Mouse (Mus musculus) liver, embryonic 12.5 days (tissue): ENCODE data around the gene Anks1b. TPM values are rescaled to one million over a fixed set of nuclear protein-coding genes. Genes with fewer than 3 reads are reported as not detected.
A peak's percentile ranks its signal among the peaks of the same experiment; 100 is the strongest.

ENCODE experiments used
- ATAC-seq: fragments of 200-750 bp; cut with Nextera tagmentation; 2 replicates; pipeline ENCODE4 v1.8.0; 2017; ENCODE audit warnings: moderate number of reproducible peaks, mild to moderate bottlenecking, moderate library complexity
- H3K27ac ChIP-seq: fragments of 300-500 bp; sonication (generic); 2 replicates; pipeline ENCODE4 v1.5.1; 2016; ENCODE audit warnings: mild to moderate bottlenecking
- H3K27me3 ChIP-seq: fragments of 300-500 bp; sonication (generic); replicated peaks from 2 replicates; pipeline ENCODE4 v1.6.1; 2016; ENCODE audit warnings: mild to moderate bottlenecking, moderate library complexity
- H3K36me3 ChIP-seq: fragments of 300-500 bp; sonication (generic); 2 replicates; pipeline ENCODE4 v1.6.1; 2016; ENCODE audit warnings: mild to moderate bottlenecking, moderate library complexity
- H3K4me1 ChIP-seq: fragments of 300-500 bp; sonication (generic); 2 replicates; pipeline ENCODE4 v1.6.1; 2016
- H3K4me2 ChIP-seq: fragments of 300-500 bp; sonication (generic); 2 replicates; pipeline ENCODE4 v1.6.1; 2016; ENCODE audit warnings: mild to moderate bottlenecking, moderate library complexity
- H3K4me3 ChIP-seq: fragments of 300-500 bp; sonication (generic); 2 replicates; pipeline ENCODE4 v1.5.1; 2016; ENCODE audit warnings: mild to moderate bottlenecking, moderate library complexity
- H3K9ac ChIP-seq: fragments of 300-500 bp; sonication (generic); 2 replicates; pipeline ENCODE4 v1.6.1; 2016; ENCODE audit warnings: mild to moderate bottlenecking, moderate library complexity
- H3K9me3 ChIP-seq: fragments of 300-500 bp; sonication (generic); replicated peaks from 2 replicates; pipeline ENCODE4 v1.6.1; 2016; ENCODE audit warnings: mild to moderate bottlenecking, moderate library complexity
- WGBS: fragments of 180-500 bp; shearing (Covaris S2); methylation state at CpG from one replicate; pipeline ENCODE4 v1.1.7; 2016; ENCODE audit not compliant: insufficient replicate concordance; 5-methylcytosine and 5-hydroxymethylcytosine counted together
- polyA plus RNA-seq: library from polyadenylated mRNA; unstranded; fragments of >200 nt; fragmentation: Nextera tagmentation; extraction: Ambion mirVana; gene quantifications from 2 replicates; pipeline ENCODE4 v1.2.1, GENCODE M21; 2016

Gene Anks1b
- polyA plus RNA-seq = 0.02 TPM in 1 of 2 replicates, not detected in the other

DNA sequence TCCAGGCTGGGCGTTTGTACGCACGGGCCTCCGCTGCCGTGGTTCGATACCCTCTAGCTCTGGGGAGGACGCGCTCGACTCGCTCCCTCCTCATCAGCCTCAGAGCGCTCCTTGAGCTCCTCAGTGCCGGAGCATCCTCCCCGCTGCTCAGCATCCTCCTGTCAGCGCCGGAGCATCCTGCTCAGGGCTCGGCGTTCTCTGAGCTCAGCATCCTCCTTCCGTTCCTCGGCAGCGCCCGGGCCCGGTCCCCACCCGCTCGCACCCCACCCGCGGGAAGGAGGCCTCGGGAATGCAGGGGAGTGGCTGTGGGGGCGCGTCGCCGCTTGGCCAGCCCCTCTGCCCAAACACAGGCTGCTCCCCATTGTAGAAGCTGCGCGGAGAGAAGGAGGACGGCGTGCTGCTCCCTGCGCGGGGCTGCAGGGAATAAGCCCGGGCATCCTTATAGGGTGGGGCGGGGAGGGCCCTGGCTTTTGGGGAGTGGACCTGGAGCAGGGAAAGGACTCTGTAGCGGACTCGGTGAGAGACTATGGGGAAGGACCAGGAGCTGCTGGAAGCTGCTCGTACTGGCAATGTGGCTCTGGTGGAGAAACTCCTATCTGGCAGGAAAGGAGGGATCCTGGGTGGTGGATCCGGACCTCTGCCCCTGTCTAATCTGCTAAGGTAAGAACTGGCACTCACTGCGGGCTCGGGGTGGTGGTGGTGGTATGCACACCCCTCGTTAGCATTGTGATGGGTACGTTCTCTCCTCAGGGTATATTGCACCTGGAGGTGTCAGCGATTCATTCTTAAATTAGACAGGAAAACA, at the start of gene Anks1b:
Gene Anks1b (plus strand): TSS at position 364 of the 805 bp plus-strand sequence.
- WGBS = 2% methylated on average over 48 of the region's 48 CpGs
- Histone ChIP-seq H3K4me2 (peak within 1 kb of the TSS; percentile 66), H3K27ac (no peak within 1 kb of the TSS), H3K9me3 (no peaks in the 10 kb centered on the region), H3K9ac (no peak within 1 kb of the TSS), H3K36me3 (no peaks in the 10 kb centered on the region), H3K27me3 (peaks cover 44% of the 10 kb centered on the region), H3K4me1 (peaks cover 5% of the 10 kb centered on the region; the same call in 1 of the 2 replicates), H3K4me3 (peak within 1 kb of the TSS; percentile 44)
- peak; percentile 10; the same call in 1 of the 2 replicates for ATAC-seq

DNA sequence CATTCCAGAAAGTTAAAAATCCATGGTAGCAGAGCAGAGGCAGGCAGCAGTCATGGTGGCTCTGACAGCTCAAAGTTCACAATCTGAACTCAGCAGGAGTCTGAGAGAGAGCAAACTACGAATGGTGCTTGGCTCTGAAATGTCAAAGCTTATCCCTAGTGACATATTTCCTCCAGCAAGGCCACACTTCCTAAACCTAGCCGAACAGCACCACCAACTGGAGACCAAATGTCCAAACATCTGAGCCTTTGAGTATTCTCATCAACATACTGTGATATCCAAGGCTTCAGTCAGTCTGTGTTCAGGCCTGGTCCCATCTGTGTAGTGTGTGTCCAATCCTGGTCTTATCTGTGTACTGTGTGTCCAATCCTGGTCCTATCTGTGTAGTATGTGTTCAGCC, 49.4 kb upstream of the Anks1b start:
- Histone ChIP-seq H3K27me3 (no peaks in the 10 kb centered on the region), H3K27ac (no peak overlapping the region), H3K9me3 (no peaks in the 10 kb centered on the region), H3K4me3 (no peak overlapping the region), H3K36me3 (peaks cover 4% of the 10 kb centered on the region; the same call in 1 of the 2 replicates), H3K4me1 (no peaks in the 10 kb centered on the region), H3K9ac (no peak overlapping the region), H3K4me2 (no peak overlapping the region)
- WGBS = 15% methylated on average over 2 of the region's 2 CpGs
- ATAC-seq = peak; percentile 51

DNA sequence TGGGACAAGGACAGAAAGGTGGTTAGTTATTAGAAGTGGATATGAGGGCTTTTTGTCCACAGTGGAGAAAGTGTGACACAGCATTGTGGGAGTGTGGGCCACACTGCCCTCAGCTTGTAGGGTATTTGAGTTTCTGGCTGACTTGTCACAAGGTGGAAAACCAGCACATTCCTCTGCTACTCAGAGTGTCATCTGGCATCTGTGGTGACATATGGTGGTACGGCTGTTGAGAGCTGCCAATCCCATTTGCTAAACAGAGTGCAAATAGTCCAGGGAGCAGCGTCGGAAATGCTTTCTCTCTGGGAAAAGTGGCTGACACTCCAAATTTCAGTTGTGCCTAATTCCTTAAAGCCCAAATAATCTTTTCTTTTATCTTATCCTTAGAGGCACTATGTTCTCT, 46.4 kb upstream of the Anks1b start:
- no peak overlapping the region for H3K4me2 ChIP-seq
- no peak overlapping the region for H3K27ac ChIP-seq
- 66% methylated on average over 3 of the region's 3 CpGs for WGBS
- ATAC-seq = no peak
- no peaks in the 10 kb centered on the region for H3K27me3 ChIP-seq
- no peak overlapping the region for H3K4me3 ChIP-seq
- no peak overlapping the region for H3K9ac ChIP-seq
- H3K4me1 ChIP-seq = no peaks in the 10 kb centered on the region
- no peaks in the 10 kb centered on the region for H3K9me3 ChIP-seq
- peaks cover 2% of the 10 kb centered on the region; the same call in 1 of the 2 replicates for H3K36me3 ChIP-seq

DNA sequence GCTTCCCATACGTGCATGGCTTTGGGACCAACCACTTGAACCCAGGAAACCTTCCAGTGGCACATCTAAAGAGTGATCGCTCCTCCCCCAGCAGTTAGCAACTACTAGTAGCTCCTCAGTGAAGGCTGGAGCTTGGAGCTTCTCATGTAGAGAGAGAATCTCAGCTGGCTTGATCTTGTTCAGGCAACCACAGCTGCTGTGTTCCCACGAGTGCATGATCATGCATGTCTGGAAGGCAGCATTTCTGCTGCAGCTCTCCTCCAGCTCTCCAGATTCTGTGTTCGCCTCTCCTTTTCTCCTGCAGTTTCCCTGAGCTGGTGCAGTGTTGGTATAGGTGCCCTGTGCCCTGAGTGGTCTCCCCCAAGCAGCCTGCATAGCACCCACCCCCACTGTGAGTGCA, 41.0 kb upstream of the Anks1b start:
- 61% methylated on average over 4 of the region's 4 CpGs for WGBS
- no peaks in the 10 kb centered on the region for H3K4me1 ChIP-seq
- ATAC-seq = no peak
- H3K9me3 ChIP-seq = no peaks in the 10 kb centered on the region
- H3K4me2 ChIP-seq = no peak overlapping the region
- H3K9ac ChIP-seq = no peak overlapping the region
- H3K4me3 ChIP-seq = no peak overlapping the region
- H3K27ac ChIP-seq = no peak overlapping the region
- H3K36me3 ChIP-seq = no peaks in the 10 kb centered on the region
- H3K27me3 ChIP-seq = no peaks in the 10 kb centered on the region

- ATAC-seq = no peak
- no peaks in the 10 kb centered on the region for H3K36me3 ChIP-seq
- WGBS = 70% methylated on average over 10 of the region's 10 CpGs
Observed at GRCm38 (mm10) chr10:89833166-89833565, 40.1 kb upstream of the Anks1b start.

GRCm38 (mm10) chr10:89837476-89837875, 35.8 kb upstream of the Anks1b start:
- Histone ChIP-seq H3K9ac (no peak overlapping the region), H3K4me2 (no peak overlapping the region), H3K9me3 (no peaks in the 10 kb centered on the region), H3K36me3 (no peaks in the 10 kb centered on the region), H3K27ac (no peak overlapping the region), H3K4me1 (no peaks in the 10 kb centered on the region), H3K4me3 (no peak overlapping the region), H3K27me3 (no peaks in the 10 kb centered on the region)
- ATAC-seq = no peak
- 26% methylated on average over 3 of the region's 3 CpGs for WGBS

More at GRCm38 (mm10) chr10:89833166-89833565, 40.1 kb upstream of the Anks1b start:
- Histone ChIP-seq H3K27me3 (no peaks in the 10 kb centered on the region), H3K4me3 (no peak overlapping the region), H3K27ac (no peak overlapping the region), H3K9me3 (no peaks in the 10 kb centered on the region), H3K9ac (no peak overlapping the region), H3K4me1 (no peaks in the 10 kb centered on the region), H3K4me2 (no peak overlapping the region)

DNA sequence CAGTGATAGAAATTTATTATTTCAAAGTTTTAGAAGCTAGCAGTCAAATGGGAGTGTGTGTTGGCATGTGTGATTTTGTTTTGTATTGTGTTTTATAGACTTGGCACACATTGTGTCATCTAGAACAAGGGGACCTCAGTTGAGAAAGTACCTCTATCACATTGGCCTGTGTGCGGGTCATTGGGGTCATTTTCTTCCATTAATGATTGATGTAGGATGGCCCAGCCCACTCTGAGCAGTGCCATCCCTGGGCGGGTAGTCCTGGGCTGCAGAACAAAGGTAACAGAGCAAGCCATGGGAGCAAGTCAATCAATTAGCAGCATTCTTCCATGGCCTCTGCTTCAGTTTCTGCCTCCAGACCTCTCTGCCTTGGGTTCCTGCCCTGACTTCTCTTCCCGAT, 34.5 kb upstream of the Anks1b start:
- no peak overlapping the region for H3K9ac ChIP-seq
- no peak overlapping the region for H3K4me3 ChIP-seq
- no peaks in the 10 kb centered on the region for H3K4me1 ChIP-seq
- H3K27ac ChIP-seq = no peak overlapping the region
- H3K9me3 ChIP-seq = no peaks in the 10 kb centered on the region
- WGBS = 54% methylated on average over 3 of the region's 3 CpGs
- H3K36me3 ChIP-seq = no peaks in the 10 kb centered on the region
- H3K27me3 ChIP-seq = no peaks in the 10 kb centered on the region
- H3K4me2 ChIP-seq = no peak overlapping the region
- no peak for ATAC-seq

- Histone ChIP-seq H3K36me3 (no peaks in the 10 kb centered on the region), H3K4me1 (no peaks in the 10 kb centered on the region), H3K27me3 (no peaks in the 10 kb centered on the region), H3K4me3 (no peak overlapping the region), H3K9me3 (no peaks in the 10 kb centered on the region), H3K9ac (no peak overlapping the region), H3K27ac (no peak overlapping the region), H3K4me2 (no peak overlapping the region)
- no peak for ATAC-seq
- 76% methylated on average over 6 of the region's 6 CpGs for WGBS
Observed at GRCm38 (mm10) chr10:89850951-89851350, 22.4 kb upstream of the Anks1b start.

DNA sequence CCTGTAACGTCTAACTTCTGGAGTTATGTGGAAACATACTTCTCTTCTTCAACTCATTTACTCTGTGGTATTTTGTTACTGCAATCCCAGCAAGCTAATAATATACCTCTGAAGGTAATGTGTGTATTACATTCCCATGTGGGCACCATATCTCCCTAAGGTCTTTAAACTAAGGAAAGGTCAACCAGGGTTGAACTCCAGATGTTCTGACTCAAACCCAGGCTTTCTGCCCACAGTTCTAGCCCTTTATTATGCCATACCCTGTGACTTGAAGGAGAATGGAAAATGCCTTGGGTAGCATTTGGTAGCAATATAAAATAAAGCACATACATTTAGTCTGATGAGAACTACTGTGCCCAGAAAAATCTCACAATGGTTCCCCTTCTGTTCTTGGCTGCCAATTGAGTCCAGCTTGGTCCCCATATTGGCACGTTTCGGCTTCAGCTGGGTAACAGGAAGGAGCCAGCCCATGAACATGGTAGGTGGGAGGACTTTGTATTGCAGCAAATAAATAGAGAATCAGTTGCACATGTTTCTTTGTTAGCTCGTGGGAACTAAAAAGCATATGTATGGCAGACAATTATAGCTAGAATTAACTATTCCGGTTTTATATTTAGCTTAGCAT, 17.9 kb upstream of the Anks1b start:
- Histone ChIP-seq H3K27me3 (no peaks in the 10 kb centered on the region), H3K4me3 (no peak overlapping the region), H3K4me2 (no peak overlapping the region), H3K27ac (no peak overlapping the region), H3K9me3 (no peaks in the 10 kb centered on the region), H3K4me1 (no peaks in the 10 kb centered on the region), H3K9ac (no peak overlapping the region), H3K36me3 (no peaks in the 10 kb centered on the region)
- ATAC-seq = no peak
- 70% methylated on average over 5 of the region's 5 CpGs for WGBS

- WGBS = 79% methylated on average over 7 of the region's 7 CpGs
Observed at GRCm38 (mm10) chr10:89856286-89856685, 17.0 kb upstream of the Anks1b start.

DNA sequence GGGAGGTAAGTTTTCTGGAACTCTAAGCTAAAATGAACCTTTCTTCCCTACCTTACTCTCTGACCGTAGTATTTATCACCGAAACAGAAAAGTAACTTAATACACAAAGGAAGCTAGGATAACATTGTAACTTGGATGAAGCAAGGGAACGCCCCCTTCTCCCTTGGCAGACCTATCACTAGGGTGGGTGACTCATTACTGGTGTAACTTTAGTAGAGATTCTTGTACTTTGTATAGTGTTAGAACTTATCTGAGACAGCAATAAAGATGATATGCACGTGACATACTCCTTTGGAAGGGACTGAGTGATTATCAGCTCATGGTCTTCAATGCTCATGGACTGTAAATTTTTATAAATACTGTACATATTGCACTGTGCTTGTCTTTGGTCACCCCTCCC, 5.1 kb upstream of the Anks1b start:
- H3K4me3 ChIP-seq = no peak overlapping the region
- H3K36me3 ChIP-seq = no peaks in the 10 kb centered on the region
- no peak overlapping the region for H3K9ac ChIP-seq
- H3K9me3 ChIP-seq = no peaks in the 10 kb centered on the region
- H3K4me1 ChIP-seq = peaks cover 2% of the 10 kb centered on the region; the same call in 1 of the 2 replicates
- peaks cover 23% of the 10 kb centered on the region for H3K27me3 ChIP-seq
- no peak overlapping the region for H3K27ac ChIP-seq
- 69% methylated on average over 4 of the region's 4 CpGs for whole genome bisulfite sequencing
- ATAC-seq = no peak
- H3K4me2 ChIP-seq = no peak overlapping the region

More at GRCm38 (mm10) chr10:89856286-89856685, 17.0 kb upstream of the Anks1b start:
- no peaks in the 10 kb centered on the region for H3K4me1 ChIP-seq
- no peaks in the 10 kb centered on the region for H3K27me3 ChIP-seq
- H3K9ac ChIP-seq = no peak overlapping the region
- H3K4me3 ChIP-seq = no peak overlapping the region
- ATAC-seq = no peak
- no peaks in the 10 kb centered on the region for H3K9me3 ChIP-seq
- H3K27ac ChIP-seq = no peak overlapping the region
- no peaks in the 10 kb centered on the region for H3K36me3 ChIP-seq
- H3K4me2 ChIP-seq = no peak overlapping the region

DNA sequence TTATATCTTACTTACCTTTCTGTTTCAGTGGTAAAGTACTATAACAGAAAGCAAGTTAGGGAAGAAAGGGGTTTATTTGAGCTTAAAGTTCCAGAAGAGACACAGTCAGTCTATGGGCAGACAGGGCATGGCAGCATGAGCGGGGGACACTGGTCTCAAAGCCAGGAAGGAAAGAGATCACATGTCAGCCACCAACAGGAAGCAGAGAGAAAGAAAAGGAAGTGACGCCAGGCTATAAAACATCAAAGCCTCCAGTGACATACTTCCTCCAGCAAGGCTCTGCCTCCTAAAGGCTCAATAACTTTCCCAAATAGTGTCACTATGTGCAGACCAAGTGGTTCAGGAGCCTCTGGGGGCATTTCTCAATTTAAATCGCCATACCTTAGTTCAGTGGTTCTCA, 4.5 kb upstream of the Anks1b start:
- H3K4me3 ChIP-seq = no peak overlapping the region
- H3K4me2 ChIP-seq = no peak overlapping the region
- H3K27me3 ChIP-seq = peaks cover 29% of the 10 kb centered on the region
- H3K9me3 ChIP-seq = no peaks in the 10 kb centered on the region
- H3K9ac ChIP-seq = no peak overlapping the region
- H3K4me1 ChIP-seq = peaks cover 5% of the 10 kb centered on the region; the same call in 1 of the 2 replicates
- H3K36me3 ChIP-seq = no peaks in the 10 kb centered on the region
- no peak for ATAC-seq
- 62% methylated on average over 3 of the region's 3 CpGs for WGBS
- no peak overlapping the region for H3K27ac ChIP-seq
